Mouse (Mus musculus) midbrain, postnatal 0 days (tissue): ENCODE measurements around the gene Cntrob. TPM values are rescaled to one million over a fixed set of nuclear protein-coding genes. Genes with fewer than 3 reads are reported as not detected.

Experiments
- ATAC-seq: fragments of 200-750 bp; cut with Nextera tagmentation; 2 replicates; pipeline ENCODE4 v1.8.0; 2017; ENCODE audit warnings: moderate number of reproducible peaks, mild to moderate bottlenecking, moderate TSS enrichment, moderate library complexity; ENCODE audit not compliant: low FRiP score
- DNase-seq: peaks from one replicate; pipeline ENCODE4 v3.0.0-alpha.2; 2015; ENCODE audit warnings: low spot score
- H3K27ac ChIP-seq: fragments of 300-500 bp; sonication (generic); 2 replicates; pipeline ENCODE4 v1.5.1; 2014; ENCODE audit warnings: low read depth, mild to moderate bottlenecking, low read length, mixed read lengths
- H3K27me3 ChIP-seq: fragments of 300-500 bp; sonication (generic); 2 replicates; pipeline ENCODE4 v1.6.1; 2014; ENCODE audit warnings: low read length, control low read depth, mixed read lengths; ENCODE audit not compliant: insufficient read depth
- H3K36me3 ChIP-seq: fragments of 300-500 bp; sonication (generic); 2 replicates; pipeline ENCODE4 v1.6.1; 2014; ENCODE audit warnings: low read length, control low read depth, mixed read lengths; ENCODE audit not compliant: insufficient read depth
- H3K4me1 ChIP-seq: fragments of 300-500 bp; sonication (generic); 2 replicates; pipeline ENCODE4 v1.6.1; 2014; ENCODE audit warnings: mild to moderate bottlenecking, control low read depth, antibody characterized with exemption, low read length, mixed read lengths; ENCODE audit not compliant: insufficient read depth
- H3K4me2 ChIP-seq: fragments of 300-500 bp; sonication (generic); 2 replicates; pipeline ENCODE4 v1.6.1; 2014; ENCODE audit warnings: low read depth, mild to moderate bottlenecking, low read length, mixed read lengths; ENCODE audit not compliant: poor library complexity, severe bottlenecking
- H3K4me3 ChIP-seq: fragments of 300-500 bp; sonication (generic); 2 replicates; pipeline ENCODE4 v1.5.1; 2014; ENCODE audit warnings: low read depth, mild to moderate bottlenecking, low read length, moderate library complexity
- H3K9ac ChIP-seq: fragments of 300-500 bp; sonication (generic); replicated peaks from 2 replicates; pipeline ENCODE4 v1.6.1; 2014; ENCODE audit warnings: mild to moderate bottlenecking, low read length, moderate library complexity, mixed read lengths; ENCODE audit not compliant: poor library complexity, severe bottlenecking
- H3K9me3 ChIP-seq: fragments of 300-500 bp; sonication (generic); 2 replicates; pipeline ENCODE4 v1.6.1; 2016; ENCODE audit warnings: low read length, control low read depth
- CTCF ChIP-seq: IDR thresholded peaks from 2 replicates; pipeline ENCODE4 v1.5.1; 2016; ENCODE audit warnings: antibody characterized with exemption, mild to moderate bottlenecking
- WGBS: fragments of 180-500 bp; shearing (Covaris S2); extraction: QIAGEN DNeasy Blood & Tissue Kit; methylation state at CpG from one replicate; pipeline ENCODE4 v1.1.7; 2014; 5-methylcytosine and 5-hydroxymethylcytosine counted together
- polyA plus RNA-seq: library from polyadenylated mRNA; unstranded; fragments of >200 nt; fragmentation: Nextera tagmentation; extraction: Ambion mirVana; gene quantifications from 2 replicates; pipeline ENCODE4 v1.2.1, GENCODE M21; 2015
- total RNA-seq: library from RNA; depleted of rRNA; stranded (reverse); fragments of >200 nt; gene quantifications from 2 replicates; pipeline ENCODE4 v1.2.3, GENCODE M21; 2014

The Cntrob gene
- total and polyA plus RNA-seq, 2 experiments from 2014 or later: 13.6 to 16.2 TPM

DNA sequence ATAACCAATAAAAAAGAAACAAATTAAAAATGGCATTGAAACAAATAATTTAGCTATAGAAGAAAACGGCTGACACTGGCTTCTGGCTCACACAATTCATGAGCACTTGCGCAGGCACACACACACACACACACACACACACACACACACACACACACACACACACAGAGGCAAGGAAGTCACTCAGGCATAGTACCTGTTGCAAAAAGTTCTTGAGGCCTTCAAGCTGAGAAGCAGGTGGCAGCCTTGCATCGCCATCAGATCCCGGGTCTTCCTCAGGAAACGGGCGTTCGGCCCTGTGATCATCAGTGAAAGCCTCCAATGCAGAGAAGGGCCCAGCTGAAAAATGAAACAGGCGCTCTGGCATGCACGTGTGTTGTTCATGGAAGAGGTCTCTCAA, 18.3 kb downstream of the Cntrob start:
- Histone ChIP-seq H3K4me2 (no peak overlapping the region), H3K27ac (no peak overlapping the region), H3K36me3 (peaks cover 63% of the 10 kb centered on the region), H3K4me1 (no peaks in the 10 kb centered on the region), H3K27me3 (no peaks in the 10 kb centered on the region), H3K9me3 (no peaks in the 10 kb centered on the region), H3K4me3 (no peak overlapping the region), H3K9ac (no peak overlapping the region)
- DNase-seq: no peak
- 94% methylated on average over 9 of the region's 9 CpGs for WGBS
- TF ChIP-seq CTCF: no peak
- ATAC-seq: no peak

DNA sequence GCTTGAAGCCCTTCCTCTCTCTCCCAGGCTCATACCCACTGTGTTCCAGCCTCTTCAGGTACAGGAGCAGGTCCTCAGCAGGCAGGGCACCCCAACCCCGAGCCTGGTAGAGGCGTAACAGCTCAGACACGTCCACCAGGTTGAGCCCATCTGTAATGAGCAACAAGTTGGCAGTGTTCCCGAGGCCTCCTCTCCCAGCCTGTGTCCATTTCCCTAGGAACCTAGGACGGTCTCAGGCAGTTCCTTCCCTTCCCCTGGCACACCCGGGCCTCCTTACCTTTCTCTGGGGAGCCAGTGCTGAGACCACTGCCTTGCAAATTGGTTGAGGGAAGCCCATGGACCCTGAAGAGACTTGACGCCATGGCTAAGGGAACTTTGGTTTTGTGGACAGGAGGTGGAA, 20.8 kb downstream of the Cntrob start:
- Histone ChIP-seq H3K9me3 (no peaks in the 10 kb centered on the region), H3K27ac (no peak overlapping the region), H3K9ac (no peak overlapping the region), H3K4me1 (no peaks in the 10 kb centered on the region), H3K4me2 (no peak overlapping the region), H3K27me3 (no peaks in the 10 kb centered on the region), H3K4me3 (no peak overlapping the region), H3K36me3 (peaks cover 59% of the 10 kb centered on the region)
- no peak for TF ChIP-seq CTCF
- 92% methylated on average over 7 of the region's 7 CpGs for WGBS
- no peak for DNase-seq
- ATAC-seq: no peak

DNA sequence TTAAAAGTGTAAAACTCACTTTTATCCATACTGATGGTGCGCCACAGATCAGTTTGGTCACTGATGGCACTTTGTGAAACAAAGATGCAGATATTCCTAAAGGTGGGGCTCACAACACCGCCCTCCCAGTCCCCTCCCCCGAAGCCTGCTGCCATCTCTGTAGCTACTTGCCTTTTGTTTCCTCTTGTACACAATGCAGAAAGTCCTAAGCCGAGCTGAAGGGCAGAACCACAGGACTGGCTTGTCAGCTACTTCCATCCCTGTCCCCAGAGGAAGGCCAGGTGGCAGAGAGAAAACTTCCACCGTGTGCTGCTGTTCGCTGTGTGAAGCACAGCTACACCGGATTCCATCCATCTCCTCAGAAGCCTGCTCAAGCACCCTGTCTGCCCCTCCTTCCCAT, 25.3 kb downstream of the Cntrob start:
- 66% methylated on average over 7 of the region's 7 CpGs for WGBS
- Histone ChIP-seq H3K36me3 (peaks cover 34% of the 10 kb centered on the region), H3K9ac (no peak overlapping the region), H3K9me3 (no peaks in the 10 kb centered on the region), H3K27me3 (no peaks in the 10 kb centered on the region), H3K4me2 (no peak overlapping the region), H3K4me3 (no peak overlapping the region), H3K27ac (no peak overlapping the region), H3K4me1 (no peaks in the 10 kb centered on the region)
- DNase-seq: no peak
- TF ChIP-seq CTCF: no peak
- ATAC-seq: no peak

DNA sequence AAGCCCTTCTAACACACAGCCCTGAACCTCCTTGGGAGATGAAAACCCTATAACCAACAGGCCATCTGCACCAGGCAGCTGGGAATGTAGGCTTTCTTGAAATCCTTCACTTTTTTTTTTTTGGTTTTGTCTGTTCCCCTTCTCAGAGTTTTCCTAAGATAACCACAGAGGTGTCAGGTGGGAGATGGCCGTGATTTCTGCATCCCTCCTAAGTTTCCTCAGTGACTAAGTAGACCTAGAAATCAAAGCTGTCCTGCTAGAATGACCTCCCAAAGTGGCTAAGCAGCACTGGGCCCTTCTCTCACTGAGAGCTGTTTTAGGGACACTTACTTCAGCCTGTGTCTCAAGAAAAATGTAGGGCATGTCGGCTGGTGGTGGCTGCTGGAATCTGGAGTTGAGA, 25.8 kb downstream of the Cntrob start:
- TF ChIP-seq CTCF: no peak
- H3K27ac ChIP-seq: no peak overlapping the region
- ATAC-seq (no peak), DNase-seq (no peak)
- 87% methylated on average over 2 of the region's 2 CpGs for WGBS
- no peaks in the 10 kb centered on the region for H3K27me3 ChIP-seq
- no peak overlapping the region for H3K4me3 ChIP-seq
- H3K4me1 ChIP-seq: no peaks in the 10 kb centered on the region
- no peak overlapping the region for H3K9ac ChIP-seq
- no peaks in the 10 kb centered on the region for H3K9me3 ChIP-seq
- H3K36me3 ChIP-seq: peaks cover 30% of the 10 kb centered on the region
- no peak overlapping the region for H3K4me2 ChIP-seq

DNA sequence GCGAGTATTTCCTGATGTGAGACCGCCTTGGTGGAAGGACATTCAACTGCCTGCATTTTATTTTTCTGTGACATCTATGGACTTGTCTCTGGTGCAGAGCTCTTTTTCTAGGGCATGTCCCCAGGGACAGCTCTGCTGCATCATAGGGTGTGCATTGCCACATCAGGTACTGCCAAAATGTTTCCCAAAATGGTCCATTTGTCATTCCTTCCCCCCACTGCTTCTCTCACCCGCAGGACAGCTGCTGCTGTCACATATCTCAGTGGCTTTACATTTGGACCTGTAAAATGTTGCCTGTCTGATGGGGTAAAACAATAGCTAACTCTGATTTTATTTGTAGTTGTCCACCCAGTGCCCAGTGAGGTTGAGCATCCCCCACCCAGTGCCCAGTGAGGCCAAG, 28.3 kb downstream of the Cntrob start:
- TF ChIP-seq CTCF: no peak

DNA sequence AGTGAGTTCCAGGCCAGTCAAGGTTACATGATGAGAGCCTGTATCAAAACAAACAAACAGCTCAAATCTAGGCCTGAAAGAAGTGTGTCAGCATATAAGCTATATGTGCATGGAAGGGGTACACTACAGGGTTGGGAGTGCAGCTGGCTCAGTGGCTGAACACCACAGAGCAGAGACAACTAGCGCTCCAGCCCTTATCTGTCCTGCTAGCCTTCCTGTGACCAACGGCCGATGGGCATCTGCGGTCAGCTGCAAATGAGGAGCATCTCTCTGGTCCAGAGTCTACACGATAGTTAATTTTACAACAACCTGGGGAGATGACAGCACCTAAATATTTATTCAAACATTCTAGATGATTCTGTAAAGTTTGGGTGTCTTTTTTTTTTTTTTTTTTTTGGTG, 32.5 kb downstream of the Cntrob start:
- Histone ChIP-seq H3K36me3 (0 out of 2 replicates have a peak, but pooled peaks cover 5% of the 10 kb centered on the region), H3K9me3 (no peaks in the 10 kb centered on the region), H3K27ac (no peak overlapping the region), H3K4me3 (no peak overlapping the region), H3K4me2 (no peak overlapping the region), H3K9ac (no peak overlapping the region), H3K4me1 (no peaks in the 10 kb centered on the region), H3K27me3 (no peaks in the 10 kb centered on the region)
- ATAC-seq (no peak), DNase-seq (no peak)
- TF ChIP-seq CTCF: no peak
- 96% methylated on average over 5 of the region's 5 CpGs for WGBS

More for the DNA sequence above, 28.3 kb downstream of the Cntrob start:
- H3K36me3 ChIP-seq: peaks cover 20% of the 10 kb centered on the region; the same call in 1 of the 2 replicates
- H3K27ac ChIP-seq: no peak overlapping the region
- no peak overlapping the region for H3K4me2 ChIP-seq
- 94% methylated on average over 3 of the region's 3 CpGs for WGBS
- DNase-seq (no peak), ATAC-seq (no peak)
- H3K4me1 ChIP-seq: no peaks in the 10 kb centered on the region
- no peaks in the 10 kb centered on the region for H3K27me3 ChIP-seq
- H3K9me3 ChIP-seq: no peaks in the 10 kb centered on the region
- H3K4me3 ChIP-seq: no peak overlapping the region
- no peak overlapping the region for H3K9ac ChIP-seq
